Mouse (Mus musculus) urinary bladder, postnatal 10 days (tissue): ENCODE measurements around the gene 1520401A03Rik.
A peak's percentile ranks its signal among the peaks of the same experiment; 100 is the strongest.

Source experiments
- DNase-seq: peaks from one replicate; pipeline ENCODE4 v3.0.0; 2022; ENCODE audit warnings: low spot score

Gene 1520401A03Rik

GRCm38 (mm10) chr17:23742941-23743340 lies 20.4 kb upstream of the 1520401A03Rik start:
- DNase-seq = no peak

- DNase-seq = no peak
Measured at GRCm38 (mm10) chr17:23742210-23742793, 19.7 kb upstream of the 1520401A03Rik start.

GRCm38 (mm10) chr17:23741359-23742209 lies 19.0 kb upstream of the 1520401A03Rik start:
- DNase-seq = no peak

- DNase-seq = no peak
Measured at GRCm38 (mm10) chr17:23740598-23741021, 18.0 kb upstream of the 1520401A03Rik start, which contains the start of gene Paqr4. Gene Paqr4, minus strand, starts transcription at chr17:23740867.

- DNase-seq = no peak
Measured at GRCm38 (mm10) chr17:23740136-23740584, 17.6 kb upstream of the 1520401A03Rik start.

GRCm38 (mm10) chr17:23739202-23740135 lies 16.9 kb upstream of the 1520401A03Rik start:
- DNase-seq = no peak

GRCm38 (mm10) chr17:23738836-23739201 lies 16.2 kb upstream of the 1520401A03Rik start:
- no peak for DNase-seq

GRCm38 (mm10) chr17:23737493-23738445 lies 15.2 kb upstream of the 1520401A03Rik start:
- DNase-seq = no peak

GRCm38 (mm10) chr17:23734341-23734740 lies 11.8 kb upstream of the 1520401A03Rik start:
- DNase-seq = no peak

- no peak for DNase-seq
Measured at GRCm38 (mm10) chr17:23730441-23730840, 7.9 kb upstream of the 1520401A03Rik start.

GRCm38 (mm10) chr17:23726758-23727142 lies 4.2 kb upstream of the 1520401A03Rik start:
- no peak for DNase-seq

- peak; percentile 84 for DNase-seq
Measured at GRCm38 (mm10) chr17:23725999-23726757, 3.6 kb upstream of the 1520401A03Rik start, which contains the start of gene Pkmyt1. Gene Pkmyt1, plus strand, starts transcription at chr17:23726336.

- no peak for DNase-seq
Measured at GRCm38 (mm10) chr17:23725477-23725876, 2.9 kb upstream of the 1520401A03Rik start.

- no peak for DNase-seq
Measured at GRCm38 (mm10) chr17:23721886-23722285, 697 bp downstream of the 1520401A03Rik start.

- DNase-seq = no peak
Measured at GRCm38 (mm10) chr17:23719455-23719854, 3.1 kb downstream of the 1520401A03Rik start.

GRCm38 (mm10) chr17:23717003-23717402 lies 5.6 kb downstream of the 1520401A03Rik start:
- DNase-seq = no peak

- no peak for DNase-seq
Measured at GRCm38 (mm10) chr17:23706212-23706611, 16.4 kb downstream of the 1520401A03Rik start.

- no peak for DNase-seq
Measured at GRCm38 (mm10) chr17:23705525-23706104, 17.0 kb downstream of the 1520401A03Rik start.

- no peak for DNase-seq
Measured at GRCm38 (mm10) chr17:23704741-23705140, 17.8 kb downstream of the 1520401A03Rik start.

GRCm38 (mm10) chr17:23703301-23703700 lies 19.3 kb downstream of the 1520401A03Rik start:
- DNase-seq = no peak
